Mouse (Mus musculus): ENCODE measurements around the gene Angptl1. TPM values are rescaled to one million over a fixed set of nuclear protein-coding genes. Genes with fewer than 3 reads are reported as not detected.

Angptl1 gene
- polyA plus RNA-seq, 1 experiment: not detected

DNA sequence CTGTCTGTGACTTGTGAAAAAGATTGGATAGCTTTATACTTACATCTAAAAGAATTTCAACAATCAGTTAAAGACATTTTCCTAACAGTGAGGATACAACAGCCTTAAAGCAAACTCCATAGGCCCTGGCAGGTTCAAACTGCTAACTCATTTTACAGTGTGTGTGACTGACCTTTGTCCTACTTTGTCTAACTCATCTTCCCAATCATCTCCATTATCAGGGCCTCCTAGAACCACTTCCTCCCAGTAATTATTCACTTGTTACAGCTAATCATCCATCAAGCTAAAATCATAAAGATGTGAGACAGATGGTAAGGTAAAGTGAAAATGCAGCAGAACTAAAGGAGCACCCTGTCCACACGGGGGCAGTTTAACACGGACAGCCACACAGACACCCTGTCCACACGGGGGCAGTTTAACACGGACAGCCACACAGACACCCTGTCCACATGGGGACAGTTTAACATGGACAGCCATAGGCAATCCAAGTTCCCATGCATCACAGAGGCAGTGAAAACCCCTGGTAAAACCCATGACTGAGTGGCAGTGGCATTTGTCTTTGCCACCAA lies 23.2 kb downstream of the Angptl1 start:
- no peak overlapping the region for H3K4me3 ChIP-seq (replicated peaks)

DNA sequence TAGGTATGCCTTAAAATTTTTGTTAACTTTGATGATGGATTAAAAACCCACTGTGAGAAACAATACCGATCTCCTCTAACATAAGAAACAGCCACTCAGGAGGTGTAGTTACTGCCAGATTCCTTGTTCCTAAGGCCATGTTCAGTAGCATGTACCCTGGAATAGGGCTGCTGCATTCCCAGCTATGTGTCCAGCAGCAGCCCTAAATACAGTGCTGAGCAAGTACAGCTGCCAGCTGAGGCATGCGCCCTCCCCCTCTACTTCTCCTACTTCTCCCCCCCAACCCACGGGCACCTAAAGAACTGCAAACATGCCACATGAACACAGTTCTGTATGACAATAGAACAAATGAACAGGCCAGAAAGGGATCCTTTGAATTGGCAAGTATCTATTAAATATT lies 25.4 kb downstream of the Angptl1 start:
- H3K4me3 ChIP-seq (replicated peaks): no peak overlapping the region
- H3K9me3 ChIP-seq (ENCODE audit: control insufficient read depth, low read length): no peaks in the 10 kb centered on the region
- H3K4me1 ChIP-seq (ENCODE audit: control insufficient read depth): peaks cover 5% of the 10 kb centered on the region
- no peaks in the 10 kb centered on the region for H3K27me3 ChIP-seq (ENCODE audit: control insufficient read depth)
- no peaks in the 10 kb centered on the region for H3K36me3 ChIP-seq (ENCODE audit: control insufficient read depth)
- TF ChIP-seq TAL1 (IDR thresholded peaks at IDR 0.05; ENCODE audit: low read length): no peak
- no peak for TF ChIP-seq GATA1 (IDR thresholded peaks at IDR 0.05; ENCODE audit: low read length)

More for the DNA sequence above, 23.2 kb downstream of the Angptl1 start:
- no peaks in the 10 kb centered on the region for H3K9me3 ChIP-seq (ENCODE audit: control insufficient read depth, low read length)
- TF ChIP-seq TAL1 (IDR thresholded peaks at IDR 0.05; ENCODE audit: low read length): no peak
- TF ChIP-seq GATA1 (IDR thresholded peaks at IDR 0.05; ENCODE audit: low read length): no peak
- no peaks in the 10 kb centered on the region for H3K36me3 ChIP-seq (ENCODE audit: control insufficient read depth)
- H3K27me3 ChIP-seq (ENCODE audit: control insufficient read depth): no peaks in the 10 kb centered on the region
- H3K4me1 ChIP-seq (ENCODE audit: control insufficient read depth): peaks cover 5% of the 10 kb centered on the region

DNA sequence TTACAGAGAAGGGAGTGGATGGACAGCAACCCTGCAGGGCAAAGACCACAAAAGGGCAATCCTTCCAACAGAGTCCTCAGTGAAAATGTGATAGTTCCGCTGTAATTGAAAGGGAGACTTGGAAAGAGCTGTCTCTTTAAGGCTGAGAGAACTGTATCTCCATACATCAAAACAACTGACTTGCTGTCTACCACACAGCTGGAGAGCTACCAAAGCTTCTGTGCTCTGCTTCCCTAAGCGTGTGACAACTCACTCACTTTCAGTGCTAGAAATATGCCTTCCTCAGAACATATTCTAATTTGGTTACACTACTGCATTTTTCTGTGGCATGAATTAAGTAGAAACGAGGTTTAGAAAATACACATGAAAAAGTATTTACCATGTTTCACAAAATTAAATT lies 25.9 kb downstream of the Angptl1 start:
- H3K9me3 ChIP-seq (ENCODE audit: control insufficient read depth, low read length): no peaks in the 10 kb centered on the region
- TF ChIP-seq TAL1 (IDR thresholded peaks at IDR 0.05; ENCODE audit: low read length) (no peak), GATA1 (IDR thresholded peaks at IDR 0.05; ENCODE audit: low read length) (no peak)
- no peaks in the 10 kb centered on the region for H3K36me3 ChIP-seq (ENCODE audit: control insufficient read depth)
- H3K4me3 ChIP-seq (replicated peaks): no peak overlapping the region
- peaks cover 5% of the 10 kb centered on the region for H3K4me1 ChIP-seq (ENCODE audit: control insufficient read depth)
- H3K27me3 ChIP-seq (ENCODE audit: control insufficient read depth): no peaks in the 10 kb centered on the region

DNA sequence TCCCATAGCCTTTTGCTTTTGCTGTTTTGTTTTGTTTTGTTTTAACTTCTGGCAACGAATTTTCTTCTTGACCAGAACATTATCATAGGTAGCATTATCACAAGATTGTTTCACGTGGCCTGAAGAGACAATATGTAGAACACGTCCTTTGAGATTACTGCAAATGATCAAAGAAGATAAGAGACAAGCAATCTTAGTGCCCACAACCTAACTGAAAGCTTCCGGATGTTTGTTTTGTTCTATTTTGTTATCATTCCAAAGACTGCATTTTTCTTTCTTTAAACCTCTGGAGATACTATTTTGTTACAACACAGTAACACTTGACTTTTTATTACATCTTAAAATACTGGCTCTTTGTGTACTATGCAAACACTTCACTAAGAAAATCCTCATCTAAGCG lies 31.7 kb downstream of the Angptl1 start:
- no peaks in the 10 kb centered on the region; the same call in 1 of the 2 replicates for H3K36me3 ChIP-seq (ENCODE audit: control insufficient read depth)
- H3K4me1 ChIP-seq (ENCODE audit: control insufficient read depth): no peaks in the 10 kb centered on the region
- H3K4me3 ChIP-seq (replicated peaks): no peak overlapping the region
- no peak for TF ChIP-seq GATA1 (IDR thresholded peaks at IDR 0.05; ENCODE audit: low read length)
- TF ChIP-seq TAL1 (IDR thresholded peaks at IDR 0.05; ENCODE audit: low read length): no peak
- no peaks in the 10 kb centered on the region for H3K9me3 ChIP-seq (ENCODE audit: control insufficient read depth, low read length)
- H3K27me3 ChIP-seq (ENCODE audit: control insufficient read depth): no peaks in the 10 kb centered on the region

DNA sequence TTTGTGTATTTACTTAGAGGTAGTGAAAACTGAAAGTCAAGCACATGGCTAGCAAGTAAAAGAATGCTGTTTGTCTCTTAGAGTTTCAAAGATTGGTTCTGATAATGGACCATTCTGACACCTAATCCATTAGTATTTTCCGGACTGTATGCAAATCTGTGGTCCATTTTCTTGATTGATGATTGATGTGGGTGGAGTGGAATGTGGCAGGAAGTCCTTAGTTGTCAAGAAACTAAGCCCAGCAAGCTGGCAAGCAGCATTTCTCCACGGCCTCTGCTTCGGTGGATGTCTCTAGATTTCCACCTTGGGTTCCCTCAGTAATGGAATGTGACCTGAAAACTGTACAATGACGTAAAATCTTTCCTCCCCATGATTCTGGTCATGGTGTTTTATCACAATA lies 32.3 kb downstream of the Angptl1 start:
- H3K36me3 ChIP-seq (ENCODE audit: control insufficient read depth): no peaks in the 10 kb centered on the region; the same call in 1 of the 2 replicates
- no peak for TF ChIP-seq TAL1 (IDR thresholded peaks at IDR 0.05; ENCODE audit: low read length)
- TF ChIP-seq GATA1 (IDR thresholded peaks at IDR 0.05; ENCODE audit: low read length): no peak
- no peaks in the 10 kb centered on the region for H3K4me1 ChIP-seq (ENCODE audit: control insufficient read depth)
- no peaks in the 10 kb centered on the region for H3K9me3 ChIP-seq (ENCODE audit: control insufficient read depth, low read length)
- no peaks in the 10 kb centered on the region for H3K27me3 ChIP-seq (ENCODE audit: control insufficient read depth)
- no peak overlapping the region for H3K4me3 ChIP-seq (replicated peaks)

DNA sequence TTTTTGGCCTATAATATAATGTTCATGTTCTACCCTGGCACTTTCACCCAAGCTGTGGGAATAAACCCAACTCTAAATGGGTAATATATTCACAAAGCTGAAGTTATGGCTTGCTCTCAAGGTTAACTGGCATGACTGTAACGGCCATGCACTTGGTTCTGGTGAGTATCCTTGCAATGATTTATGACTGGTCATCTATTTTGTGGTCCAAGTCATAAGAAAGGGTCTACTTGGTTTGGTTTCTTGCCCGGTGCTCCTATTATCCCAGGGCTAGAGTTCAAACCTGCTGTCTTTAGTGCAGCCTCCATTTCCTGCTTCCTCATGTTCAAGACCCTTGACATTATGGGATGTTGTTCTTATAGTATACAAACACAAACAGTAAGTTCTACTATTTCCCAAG lies 46.4 kb downstream of the Angptl1 start:
- TF ChIP-seq TAL1 (IDR thresholded peaks at IDR 0.05; ENCODE audit: low read length) (no peak), GATA1 (IDR thresholded peaks at IDR 0.05; ENCODE audit: low read length) (no peak)
- H3K36me3 ChIP-seq (ENCODE audit: control insufficient read depth): peaks cover 8% of the 10 kb centered on the region

DNA sequence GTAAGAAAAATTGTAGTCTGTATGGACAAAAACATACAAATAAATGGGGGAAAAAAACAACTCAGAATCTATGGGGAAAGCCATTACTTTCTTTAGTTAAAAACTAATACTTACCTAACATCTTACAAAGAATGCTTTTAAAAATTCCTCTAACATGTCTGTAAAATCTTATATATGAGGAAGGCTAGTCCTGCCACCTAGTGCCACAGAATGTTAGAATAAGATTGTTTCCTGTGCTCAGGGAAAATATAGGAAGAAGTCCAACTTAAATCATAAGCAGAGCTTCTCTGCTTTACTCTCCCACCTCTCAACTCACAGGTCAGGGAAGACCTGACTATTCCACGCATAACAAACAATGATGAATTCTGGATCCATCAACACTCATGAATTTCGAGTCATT lies 47.5 kb downstream of the Angptl1 start:
- Histone ChIP-seq H3K4me1 (ENCODE audit: control insufficient read depth) (no peaks in the 10 kb centered on the region), H3K9me3 (ENCODE audit: control insufficient read depth, low read length) (no peaks in the 10 kb centered on the region), H3K36me3 (ENCODE audit: control insufficient read depth) (peaks cover 8% of the 10 kb centered on the region), H3K27me3 (ENCODE audit: control insufficient read depth) (no peaks in the 10 kb centered on the region), H3K4me3 (replicated peaks) (no peak overlapping the region)
- TF ChIP-seq TAL1 (IDR thresholded peaks at IDR 0.05; ENCODE audit: low read length) (no peak), GATA1 (IDR thresholded peaks at IDR 0.05; ENCODE audit: low read length) (no peak)

More for the DNA sequence above, 46.4 kb downstream of the Angptl1 start:
- Histone ChIP-seq H3K9me3 (ENCODE audit: control insufficient read depth, low read length) (no peaks in the 10 kb centered on the region), H3K27me3 (ENCODE audit: control insufficient read depth) (no peaks in the 10 kb centered on the region), H3K4me3 (replicated peaks) (no peak overlapping the region), H3K4me1 (ENCODE audit: control insufficient read depth) (no peaks in the 10 kb centered on the region)

DNA sequence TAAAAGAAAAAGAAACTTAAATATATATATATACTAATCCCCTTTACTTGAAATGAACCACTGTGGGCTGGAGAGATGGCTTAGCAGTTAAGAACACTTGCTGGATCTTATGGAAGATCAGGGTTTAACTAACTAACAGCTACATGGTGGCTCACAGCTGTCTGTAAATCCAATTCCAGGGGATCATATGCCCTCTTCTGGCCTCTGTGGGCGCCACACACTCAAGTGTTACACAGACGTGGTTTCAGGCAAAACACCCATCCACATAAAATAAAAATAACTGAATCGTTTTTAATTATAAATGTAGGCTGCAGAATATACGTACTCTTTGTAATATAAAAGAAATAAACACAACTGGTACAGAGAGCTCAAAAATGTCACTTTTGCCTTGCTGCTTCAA lies 50.5 kb downstream of the Angptl1 start:
- H3K4me3 ChIP-seq (replicated peaks): no peak overlapping the region
- H3K9me3 ChIP-seq (ENCODE audit: control insufficient read depth, low read length): no peaks in the 10 kb centered on the region
- H3K4me1 ChIP-seq (ENCODE audit: control insufficient read depth): no peaks in the 10 kb centered on the region
- TF ChIP-seq GATA1 (IDR thresholded peaks at IDR 0.05; ENCODE audit: low read length) (no peak), TAL1 (IDR thresholded peaks at IDR 0.05; ENCODE audit: low read length) (no peak)
- H3K27me3 ChIP-seq (ENCODE audit: control insufficient read depth): no peaks in the 10 kb centered on the region
- H3K36me3 ChIP-seq (ENCODE audit: control insufficient read depth): peaks cover 2% of the 10 kb centered on the region; the same call in 1 of the 2 replicates

DNA sequence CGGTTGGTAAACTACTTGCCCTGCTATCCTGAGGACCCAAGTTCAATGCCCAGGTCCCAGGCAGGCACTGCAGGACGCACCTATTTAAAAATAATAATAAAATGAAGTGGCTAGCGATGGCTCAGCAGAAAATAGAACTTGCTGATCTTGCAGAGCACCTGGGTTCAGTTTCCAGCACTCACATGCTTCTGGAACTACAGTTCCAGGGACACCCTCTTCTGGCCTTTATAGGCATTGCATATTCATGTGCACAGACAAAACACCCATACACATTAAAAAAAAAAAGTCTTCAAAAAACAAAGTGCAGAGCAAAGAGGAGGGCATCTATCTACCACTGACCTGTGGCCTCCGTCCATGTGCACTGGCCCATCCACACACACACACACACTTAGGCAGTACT lies 53.2 kb downstream of the Angptl1 start:
- Histone ChIP-seq H3K27me3 (ENCODE audit: control insufficient read depth) (no peaks in the 10 kb centered on the region), H3K4me3 (replicated peaks) (no peak overlapping the region), H3K4me1 (ENCODE audit: control insufficient read depth) (no peaks in the 10 kb centered on the region), H3K9me3 (ENCODE audit: control insufficient read depth, low read length) (no peaks in the 10 kb centered on the region), H3K36me3 (ENCODE audit: control insufficient read depth) (peaks cover 2% of the 10 kb centered on the region; the same call in 1 of the 2 replicates)
- TF ChIP-seq GATA1 (IDR thresholded peaks at IDR 0.05; ENCODE audit: low read length) (no peak), TAL1 (IDR thresholded peaks at IDR 0.05; ENCODE audit: low read length) (no peak)

DNA sequence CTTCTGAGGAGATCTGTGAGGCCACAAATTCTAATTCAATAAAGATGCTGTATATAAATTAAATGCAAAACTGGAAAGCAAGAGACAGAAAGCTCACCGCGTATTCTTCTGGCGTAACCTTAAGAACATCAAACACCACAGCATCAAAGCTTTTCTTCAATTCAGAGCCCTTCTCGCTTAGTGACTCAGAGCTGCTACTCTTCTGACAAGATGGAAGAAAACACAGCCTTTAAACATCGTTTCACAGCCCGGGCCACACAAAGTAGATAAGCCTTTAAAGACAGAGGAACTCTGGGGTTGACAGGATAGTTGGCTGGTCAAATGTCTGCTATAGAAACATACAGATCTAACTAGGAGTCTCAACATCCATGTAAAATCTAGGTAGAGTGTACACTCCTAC lies 63.3 kb downstream of the Angptl1 start:
- TF ChIP-seq TAL1 (IDR thresholded peaks at IDR 0.05; ENCODE audit: low read length): no peak
- TF ChIP-seq GATA1 (IDR thresholded peaks at IDR 0.05; ENCODE audit: low read length): no peak
- Histone ChIP-seq H3K27me3 (ENCODE audit: control insufficient read depth) (no peaks in the 10 kb centered on the region), H3K4me1 (ENCODE audit: control insufficient read depth) (no peaks in the 10 kb centered on the region), H3K36me3 (ENCODE audit: control insufficient read depth) (no peaks in the 10 kb centered on the region; the same call in 1 of the 2 replicates), H3K4me3 (replicated peaks) (no peak overlapping the region), H3K9me3 (ENCODE audit: control insufficient read depth, low read length) (no peaks in the 10 kb centered on the region)
